Mouse (Mus musculus) thymus, adult 2 months (tissue): Measurements from ENCODE around the gene Aebp2. TPM values are rescaled to one million over a fixed set of nuclear protein-coding genes. Genes with fewer than 3 reads are reported as not detected.

ENCODE experiments used
- DNase-seq: peaks from one replicate; pipeline ENCODE4 v3.0.0; 2021
- H3K27ac ChIP-seq: fragments of 200-500 bp; 2 replicates; pipeline ENCODE4 v1.5.1; 2012; ENCODE audit warnings: low read length, control low read depth; ENCODE audit not compliant: control insufficient read depth, insufficient read depth
- H3K27me3 ChIP-seq: fragments of 200-500 bp; 2 replicates; pipeline ENCODE4 v1.6.1; 2012; ENCODE audit warnings: mild to moderate bottlenecking, low read length, moderate library complexity, mixed read lengths; ENCODE audit not compliant: control insufficient read depth, insufficient read depth
- H3K36me3 ChIP-seq: fragments of 200-500 bp; 2 replicates; pipeline ENCODE4 v1.6.1; 2012; ENCODE audit warnings: mild to moderate bottlenecking, low read length, moderate library complexity; ENCODE audit not compliant: control insufficient read depth, insufficient read depth
- H3K4me1 ChIP-seq: fragments of 200-500 bp; replicated peaks from 2 replicates; pipeline ENCODE4 v1.6.1; 2012; ENCODE audit warnings: low read length; ENCODE audit not compliant: control insufficient read depth, insufficient read depth
- H3K4me3 ChIP-seq: fragments of 200-500 bp; 2 replicates; pipeline ENCODE4 v1.5.1; 2012; ENCODE audit warnings: mild to moderate bottlenecking, low read length, control low read depth, moderate library complexity; ENCODE audit not compliant: control insufficient read depth, insufficient read depth
- CTCF ChIP-seq: fragments of 200-500 bp; IDR thresholded peaks from 2 replicates; pipeline ENCODE4 v1.5.1; 2012; ENCODE audit warnings: mild to moderate bottlenecking, control low read depth, low read length, moderate library complexity, borderline replicate concordance; ENCODE audit not compliant: control insufficient read depth, poor library complexity, insufficient read depth; ENCODE audit errors: extremely low read depth
- POLR2A ChIP-seq: fragments of 200-500 bp; IDR thresholded peaks from 2 replicates; pipeline ENCODE4 v1.6.1; 2012; ENCODE audit warnings: mild to moderate bottlenecking, low read length, control low read depth, moderate library complexity; ENCODE audit not compliant: control insufficient read depth, poor library complexity, insufficient read depth; ENCODE audit errors: extremely low read depth
- WGBS: fragments of 180-500 bp; shearing (Covaris S2); methylation state at CpG from one replicate; pipeline ENCODE4 v1.1.7; 2018; 5-methylcytosine and 5-hydroxymethylcytosine counted together
- polyA plus RNA-seq: library from polyadenylated mRNA; depleted of rRNA; stranded (reverse); fragments of >200 nt; gene quantifications from 2 replicates; pipeline ENCODE4 v1.2.3, GENCODE M21; 2012

The Aebp2 gene
- polyA plus RNA-seq, 1 experiment: 56.9 TPM

DNA sequence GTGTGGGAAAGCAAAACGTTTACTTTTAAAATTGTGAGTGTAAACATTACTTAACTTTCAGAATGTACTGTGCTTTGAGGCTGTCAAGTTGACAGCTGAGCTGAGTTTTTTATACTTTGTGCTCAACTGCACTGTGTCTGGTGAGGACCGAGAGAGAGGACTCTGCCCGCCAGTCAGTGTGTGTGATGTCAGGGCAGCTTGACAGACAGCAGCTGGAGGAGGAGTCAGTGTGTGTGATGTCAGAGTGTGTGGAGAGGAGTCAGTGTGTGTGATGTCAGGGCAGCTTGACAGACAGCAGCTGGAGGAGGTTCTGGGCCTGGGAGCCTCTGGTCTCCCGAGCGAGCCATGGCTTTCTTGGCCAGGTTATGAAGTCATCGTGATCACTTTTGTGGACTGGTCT lies 24.4 kb downstream of the Aebp2 start:
- Histone ChIP-seq H3K27me3 (no peaks in the 10 kb centered on the region), H3K36me3 (peaks cover 67% of the 10 kb centered on the region), H3K4me3 (no peak overlapping the region), H3K4me1 (no peaks in the 10 kb centered on the region), H3K27ac (no peak overlapping the region)
- 90% methylated on average over 6 of the region's 6 CpGs for WGBS
- no peak for TF ChIP-seq CTCF
- no peak for TF ChIP-seq POLR2A
- no peak for DNase-seq

DNA sequence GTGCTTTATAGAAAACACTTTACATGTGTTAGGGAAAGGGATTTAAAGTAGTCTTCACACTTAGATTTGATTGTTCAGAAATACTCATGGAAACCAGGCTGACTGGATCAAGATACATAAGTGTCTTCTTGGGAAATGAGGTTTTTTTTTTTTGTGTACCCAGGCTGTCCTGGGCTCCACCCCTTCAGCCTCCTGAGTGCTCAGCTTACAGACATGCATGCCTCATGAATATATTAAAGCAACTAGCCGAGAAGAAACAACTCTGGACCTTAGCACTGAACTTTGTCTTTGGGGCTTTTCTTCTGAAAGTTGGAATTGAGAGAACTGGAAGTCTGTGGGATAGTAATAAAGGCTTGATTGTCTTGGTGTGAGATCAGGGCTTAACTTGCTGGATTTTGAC lies 27.3 kb downstream of the Aebp2 start:
- DNase-seq: no peak
- TF ChIP-seq POLR2A (no peak), CTCF (no peak)
- H3K36me3 ChIP-seq: peaks cover 66% of the 10 kb centered on the region
- no peak overlapping the region for H3K27ac ChIP-seq
- WGBS: 81% methylated on average over 1 of the region's 1 CpGs
- H3K4me3 ChIP-seq: no peak overlapping the region
- H3K27me3 ChIP-seq: no peaks in the 10 kb centered on the region
- H3K4me1 ChIP-seq: no peaks in the 10 kb centered on the region

DNA sequence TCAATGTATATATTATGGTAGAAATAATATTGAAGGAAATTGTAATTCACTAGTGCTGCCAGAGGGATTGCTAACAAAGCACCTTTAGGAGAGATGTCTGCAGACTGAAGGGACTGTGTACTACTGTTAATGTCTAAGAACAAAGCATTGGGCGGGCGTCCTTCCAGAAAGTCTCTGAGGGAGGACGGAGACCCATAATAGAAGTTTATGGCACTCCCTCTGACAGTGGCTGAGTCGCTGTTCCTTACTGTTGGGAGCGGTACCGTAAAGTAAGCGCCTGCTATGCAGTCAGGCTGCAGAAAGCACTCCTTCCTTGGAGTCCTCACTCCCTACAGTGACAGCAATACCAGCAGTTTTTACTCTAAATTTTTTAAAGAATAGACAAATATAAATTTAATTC lies 29.5 kb downstream of the Aebp2 start:
- Histone ChIP-seq H3K36me3 (peaks cover 50% of the 10 kb centered on the region), H3K4me1 (peaks cover 8% of the 10 kb centered on the region), H3K27ac (no peak overlapping the region), H3K27me3 (no peaks in the 10 kb centered on the region), H3K4me3 (no peak overlapping the region)
- no peak for DNase-seq
- over 99% methylated on average over 7 of the region's 7 CpGs for WGBS
- TF ChIP-seq POLR2A (no peak), CTCF (no peak)

DNA sequence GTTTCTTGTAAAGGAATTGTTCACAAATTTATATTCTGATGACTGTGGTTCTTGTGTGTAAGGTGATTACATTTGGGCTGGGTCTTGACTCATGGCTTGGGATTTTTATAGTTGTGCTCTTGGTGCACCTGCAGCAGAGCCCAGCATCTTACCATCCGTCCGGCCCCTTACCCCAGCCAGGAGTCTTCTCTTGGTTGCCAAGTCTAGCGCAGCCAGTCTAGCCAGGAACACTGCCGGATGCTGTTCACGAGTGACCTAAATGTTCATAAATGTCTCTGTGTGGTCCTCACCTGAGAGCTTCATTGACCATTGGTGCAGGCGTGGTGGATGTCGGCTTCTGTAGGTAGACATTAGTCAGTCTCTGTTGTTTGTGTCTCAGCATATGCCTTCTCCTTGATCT lies 33.0 kb downstream of the Aebp2 start:
- 94% methylated on average over 7 of the region's 7 CpGs for WGBS
- no peaks in the 10 kb centered on the region for H3K27me3 ChIP-seq
- H3K4me3 ChIP-seq: no peak overlapping the region
- peaks cover 21% of the 10 kb centered on the region for H3K36me3 ChIP-seq
- DNase-seq: no peak
- H3K4me1 ChIP-seq: peaks cover 14% of the 10 kb centered on the region
- H3K27ac ChIP-seq: no peak overlapping the region
- TF ChIP-seq CTCF (no peak), POLR2A (no peak)

DNA sequence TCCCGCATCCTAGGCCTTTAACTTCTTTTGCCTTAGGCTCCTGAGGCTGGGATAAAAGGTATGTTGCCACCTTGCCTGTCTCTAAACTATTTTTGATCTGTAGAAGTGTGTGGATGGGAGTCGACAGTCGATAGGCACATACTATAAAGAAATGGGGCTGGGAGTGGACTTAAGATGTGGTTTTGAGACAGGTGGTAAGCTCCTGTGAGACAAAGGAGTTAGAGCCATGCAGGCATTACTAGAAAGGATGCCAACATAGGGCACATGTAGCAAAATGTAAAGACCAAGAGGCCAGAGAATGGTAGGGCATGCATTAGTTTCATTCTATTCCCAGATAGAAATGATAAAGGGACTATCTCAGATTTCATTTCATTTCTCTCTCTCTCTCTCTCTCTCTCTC lies 34.5 kb downstream of the Aebp2 start:
- Histone ChIP-seq H3K27ac (no peak overlapping the region), H3K27me3 (no peaks in the 10 kb centered on the region), H3K4me3 (no peak overlapping the region), H3K36me3 (peaks cover 10% of the 10 kb centered on the region), H3K4me1 (peaks cover 14% of the 10 kb centered on the region)
- WGBS: 19% methylated on average over 3 of the region's 3 CpGs
- no peak for TF ChIP-seq POLR2A
- TF ChIP-seq CTCF: no peak
- no peak for DNase-seq

DNA sequence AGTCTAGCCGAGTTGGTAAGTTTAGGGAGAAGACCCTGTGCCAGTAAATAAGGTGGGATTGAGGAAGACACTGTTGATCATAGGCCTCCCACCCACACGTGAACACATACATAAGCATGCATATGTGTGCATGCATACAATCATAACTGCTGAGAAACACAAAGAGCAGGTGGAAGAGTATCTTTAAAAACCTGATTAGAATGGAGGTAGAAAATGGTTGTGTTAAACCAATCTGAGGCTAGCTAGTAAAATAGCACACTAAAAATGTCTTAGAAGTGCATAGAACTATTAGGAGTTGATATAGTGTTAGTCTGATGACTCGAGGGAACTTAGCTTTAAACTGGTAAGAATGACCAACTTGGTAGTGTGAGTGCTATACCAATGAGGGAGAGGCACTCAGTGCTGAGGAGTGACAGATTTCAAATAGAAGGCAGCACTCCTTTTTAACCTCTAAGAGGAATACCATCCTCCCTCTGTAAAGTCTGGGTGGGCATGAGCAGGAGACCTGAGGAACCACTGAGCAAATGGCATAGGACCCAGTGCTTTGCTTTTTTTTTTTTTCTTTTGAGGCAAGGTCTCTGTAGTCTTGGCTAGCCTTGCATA lies 35.6 kb downstream of the Aebp2 start:
- Histone ChIP-seq H3K27ac (no peak overlapping the region), H3K36me3 (peaks cover 3% of the 10 kb centered on the region), H3K4me3 (no peak overlapping the region), H3K4me1 (peaks cover 14% of the 10 kb centered on the region), H3K27me3 (no peaks in the 10 kb centered on the region)
- WGBS: 83% methylated on average over 3 of the region's 3 CpGs
- no peak for DNase-seq
- TF ChIP-seq POLR2A: no peak

DNA sequence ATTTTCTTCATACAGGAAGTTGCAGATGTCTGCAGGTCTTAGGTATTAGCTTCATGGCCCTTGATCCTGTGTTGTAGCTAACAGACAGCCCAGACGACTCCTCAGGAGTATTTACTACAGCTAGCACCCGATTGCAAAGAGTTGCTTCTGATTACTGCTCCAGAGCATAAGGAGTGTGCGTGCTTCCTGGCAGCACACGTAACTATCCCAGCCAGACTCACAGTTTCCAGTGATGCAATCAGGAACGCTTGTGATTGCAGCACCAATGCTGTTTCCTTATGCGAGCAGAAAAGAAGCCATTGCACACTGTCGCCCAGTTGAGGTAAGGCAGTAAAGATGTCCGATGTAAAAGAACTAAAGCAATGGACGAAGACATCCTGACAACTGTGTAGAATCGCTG lies 38.6 kb downstream of the Aebp2 start:
- H3K4me1 ChIP-seq: peaks cover 10% of the 10 kb centered on the region
- no peak overlapping the region for H3K4me3 ChIP-seq
- H3K27ac ChIP-seq: no peak overlapping the region
- TF ChIP-seq POLR2A (no peak), CTCF (no peak)
- no peak for DNase-seq
- no peaks in the 10 kb centered on the region for H3K27me3 ChIP-seq
- H3K36me3 ChIP-seq: no peaks in the 10 kb centered on the region
- 92% methylated on average over 10 of the region's 10 CpGs for WGBS
